ENCODE assay signal across 19 mouse cellular contexts in genomic region chr4:130215392-130215791, GRCm38 (mm10). TPM values are rescaled to one million over a fixed set of nuclear protein-coding genes. Genes with fewer than 3 reads are reported as not detected.
"Had no signal": no experiment of that assay in that cellular context is flagged by ENCODE, and none has a peak within 500 bp of the region (broad histone marks: within the 10 kb centered on the region; RNA-seq: fewer than 3 reads in every experiment).

No protein-coding gene starts in this region.

- H3K36me3 ChIP-seq: lung, embryonic 15.5 days; midbrain, embryonic 13.5 days; midbrain, embryonic 15.5 days; neural tube, embryonic 12.5 days; stomach, embryonic 15.5 days had no signal

- H3K27me3 ChIP-seq: lung, embryonic 15.5 days; midbrain, embryonic 13.5 days; midbrain, embryonic 15.5 days; neural tube, embryonic 12.5 days; stomach, embryonic 15.5 days had no signal

- H3K4me2 ChIP-seq: lung, embryonic 15.5 days; midbrain, embryonic 11.5 days; midbrain, embryonic 13.5 days; midbrain, embryonic 15.5 days; neural tube, embryonic 12.5 days; stomach, embryonic 15.5 days had no signal

- H3K9me3 ChIP-seq: lung, embryonic 15.5 days; midbrain, embryonic 13.5 days; midbrain, embryonic 15.5 days; neural tube, embryonic 12.5 days; stomach, embryonic 15.5 days had no signal

- DNase-seq: lung, adult 2 months; lung, postnatal 14 days; lung, postnatal 36 days; right cerebral cortex, postnatal 14 days; thymus, adult 18-20 months; thymus, postnatal 14 days; thymus, postnatal 36 days had no signal

- H3K4me1 ChIP-seq: lung, embryonic 15.5 days; midbrain, embryonic 13.5 days; midbrain, embryonic 15.5 days; neural tube, embryonic 12.5 days; stomach, embryonic 15.5 days had no signal

- ATAC-seq: lung, postnatal 0 days; midbrain, embryonic 13.5 days; midbrain, embryonic 15.5 days had no signal

- H3K4me3 ChIP-seq: lung, embryonic 15.5 days; megakaryocyte, embryonic 14.5 days; midbrain, embryonic 13.5 days; midbrain, embryonic 15.5 days; neural tube, embryonic 12.5 days; stomach, embryonic 15.5 days had no signal

- H3K9ac ChIP-seq: lung, embryonic 15.5 days; midbrain, embryonic 13.5 days; midbrain, embryonic 15.5 days; neural tube, embryonic 12.5 days; stomach, embryonic 15.5 days had no signal

- H3K27ac ChIP-seq: lung, embryonic 15.5 days; macrophage; midbrain, embryonic 13.5 days; midbrain, embryonic 15.5 days; neural tube, embryonic 12.5 days; stomach, embryonic 15.5 days had no signal

RNA-seq across cellular contexts. Expression of gene Gm853, which starts 6.8 kb away (rescaled TPM):
- polyA plus RNA-seq: lung, adult 2 months; lung, embryonic 15.5 days; lung, postnatal 0 days; macrophage; midbrain, embryonic 11.5 days; midbrain, postnatal 0 days; neural tube, embryonic 12.5 days; neural tube, embryonic 14.5 days; spleen, adult 2 months; stomach, embryonic 15.5 days had no signal

RNA-seq across cellular contexts. Expression of gene Tinagl1, which starts 40.5 kb away (rescaled TPM):
- polyA plus RNA-seq: macrophage had no signal
